Mouse (Mus musculus) layer of hippocampus, adult 18-20 months (tissue): ENCODE measurements around the gene Grb10. TPM values are rescaled to one million over a fixed set of nuclear protein-coding genes. Genes with fewer than 3 reads are reported as not detected.

Source experiments
- DNase-seq, 2 experiments: peaks; one replicate each; pipeline ENCODE4 v3.0.0; 2022; ENCODE audit warnings: low spot score in 2 of 2
- total RNA-seq, 2 experiments: library from RNA; stranded (reverse); gene quantifications; 2 replicates each; pipeline ENCODE4 v1.2.3; 2021

Gene Grb10
- total RNA-seq, 2 experiments from 2014 or later, result 27.5 to 30.9 TPM

GRCm38 (mm10) chr11:11970246-11970645, 68.2 kb downstream of the Grb10 start:
- no peak for DNase-seq

GRCm38 (mm10) chr11:11968830-11969229, 69.7 kb downstream of the Grb10 start:
- DNase-seq, result peak in 1 of 2 experiments; percentile 9

GRCm38 (mm10) chr11:11967519-11967918, 71.0 kb downstream of the Grb10 start:
- DNase-seq, result no peak

GRCm38 (mm10) chr11:11966220-11966619, 72.3 kb downstream of the Grb10 start:
- DNase-seq, result no peak

- peak in 1 of 2 experiments; percentile 9 for DNase-seq
These were observed 72.9 kb downstream of the Grb10 start for GRCm38 (mm10) chr11:11965501-11966125.

- DNase-seq, result no peak
These were observed 73.8 kb downstream of the Grb10 start for GRCm38 (mm10) chr11:11964729-11965128.

- no peak for DNase-seq
These were observed 74.9 kb downstream of the Grb10 start for GRCm38 (mm10) chr11:11963587-11963986.

- no peak for DNase-seq
These were observed 75.4 kb downstream of the Grb10 start for GRCm38 (mm10) chr11:11963065-11963464.

- no peak for DNase-seq
These were observed 75.9 kb downstream of the Grb10 start for GRCm38 (mm10) chr11:11962629-11962954.

- no peak for DNase-seq
These were observed 76.4 kb downstream of the Grb10 start for GRCm38 (mm10) chr11:11961917-11962628.

GRCm38 (mm10) chr11:11960858-11961257, 77.6 kb downstream of the Grb10 start:
- DNase-seq, result no peak

- no peak for DNase-seq
These were observed 78.3 kb downstream of the Grb10 start for GRCm38 (mm10) chr11:11960227-11960626.

- DNase-seq, result no peak
These were observed 80.0 kb downstream of the Grb10 start for GRCm38 (mm10) chr11:11958479-11958878.

GRCm38 (mm10) chr11:11958061-11958361, 80.5 kb downstream of the Grb10 start:
- no peak for DNase-seq

- no peak for DNase-seq
These were observed 81.0 kb downstream of the Grb10 start for GRCm38 (mm10) chr11:11957211-11958060.

GRCm38 (mm10) chr11:11955783-11956182, 82.7 kb downstream of the Grb10 start:
- no peak for DNase-seq

- no peak for DNase-seq
These were observed 83.9 kb downstream of the Grb10 start for GRCm38 (mm10) chr11:11954606-11955005.

- DNase-seq, result no peak
These were observed 84.4 kb downstream of the Grb10 start for GRCm38 (mm10) chr11:11954115-11954438.

- DNase-seq, result no peak
These were observed 84.9 kb downstream of the Grb10 start for GRCm38 (mm10) chr11:11953364-11954114.

- no peak for DNase-seq
These were observed 85.9 kb downstream of the Grb10 start for GRCm38 (mm10) chr11:11952569-11952968.

GRCm38 (mm10) chr11:11948988-11949365, 89.5 kb downstream of the Grb10 start:
- no peak for DNase-seq
